Mouse (Mus musculus): Measurements from ENCODE around the gene Prss41. TPM values are rescaled to one million over a fixed set of nuclear protein-coding genes. Genes with fewer than 3 reads are reported as not detected.

Gene Prss41
- total and polyA plus RNA-seq, 2 experiments from 2014 or later, result 0.37 to 0.90 TPM

GRCm38 (mm10) chr17:23789749-23790268, 54.2 kb downstream of the Prss41 start:
- peak overlapping the region; percentile 91 for H3K27ac ChIP-seq
- TF ChIP-seq CTCF (IDR thresholded peaks at IDR 0.05; ENCODE audit: low read depth), result no peak
- H3K4me3 ChIP-seq (ENCODE audit: low read length), result peak overlapping the region; percentile 46
- peaks cover 17% of the 10 kb centered on the region for H3K4me1 ChIP-seq (ENCODE audit: insufficient read depth, low read length)
- WGBS, result 19% methylated on average over 8 of the region's 8 CpGs
- peak overlapping the region; percentile 75 for H3K9ac ChIP-seq (replicated peaks; ENCODE audit: low read length)
- H3K36me3 ChIP-seq (ENCODE audit: insufficient read depth, low read length), result no peaks in the 10 kb centered on the region
- no peaks in the 10 kb centered on the region for H3K27me3 ChIP-seq (ENCODE audit: insufficient read depth, low read length)
- no peaks in the 10 kb centered on the region for H3K9me3 ChIP-seq (ENCODE audit: low read length)
- ATAC-seq, result no peak
- H3K4me2 ChIP-seq (ENCODE audit: low read depth, low read length), result peak overlapping the region; percentile 86
- DNase-seq (ENCODE audit: low spot score), result peak; percentile 18

GRCm38 (mm10) chr17:23788973-23789372, 55.0 kb downstream of the Prss41 start:
- H3K4me2 ChIP-seq (ENCODE audit: low read depth, low read length), result no peak overlapping the region
- no peaks in the 10 kb centered on the region for H3K27me3 ChIP-seq (ENCODE audit: insufficient read depth, low read length)
- ATAC-seq, result no peak
- no peak for TF ChIP-seq CTCF (IDR thresholded peaks at IDR 0.05; ENCODE audit: low read depth)
- no peaks in the 10 kb centered on the region for H3K9me3 ChIP-seq (ENCODE audit: low read length)
- WGBS, result 91% methylated on average over 4 of the region's 4 CpGs
- H3K4me3 ChIP-seq (ENCODE audit: low read length), result no peak overlapping the region
- peaks cover 17% of the 10 kb centered on the region for H3K4me1 ChIP-seq (ENCODE audit: insufficient read depth, low read length)
- no peak overlapping the region for H3K27ac ChIP-seq
- H3K36me3 ChIP-seq (ENCODE audit: insufficient read depth, low read length), result no peaks in the 10 kb centered on the region
- no peak for DNase-seq (ENCODE audit: low spot score)
- H3K9ac ChIP-seq (replicated peaks; ENCODE audit: low read length), result no peak overlapping the region

Small RNA genes lying within 50 kb of the gene (microRNA-seq; reads per million reads assigned to microRNA genes)
- 0.88 to 1.4 reads per million in 2 experiments for gene Mir5125

Other genes starting within 250 kb of the Prss41 start
- gene Zfp13, start 244.7 kb downstream of the Prss41 start, total RNA-seq (2014; rRNA removed), result 37.6 and 44.0 TPM in 2 replicates
- gene Zfp13, start 244.7 kb downstream of the Prss41 start, polyA plus RNA-seq (2015; fragmentation: Nextera tagmentation; extraction: Ambion mirVana), result 21.5 and 21.6 TPM in 2 replicates
- gene Zscan10, start 243.3 kb downstream of the Prss41 start, total RNA-seq (2014; rRNA removed), result 0.10 TPM in 1 of 2 replicates, not detected in the other
- 0.14 and 0.26 TPM in 2 replicates for gene Zscan10, start 243.3 kb downstream of the Prss41 start, polyA plus RNA-seq (2015; fragmentation: Nextera tagmentation; extraction: Ambion mirVana)
- gene Mmp25, start 198.9 kb downstream of the Prss41 start, total RNA-seq (2014; rRNA removed), result 0.65 and 1.2 TPM in 2 replicates
- gene Mmp25, start 198.9 kb downstream of the Prss41 start, polyA plus RNA-seq (2015; fragmentation: Nextera tagmentation; extraction: Ambion mirVana), result 1.2 and 1.3 TPM in 2 replicates
- gene Bicdl2, start 183.7 kb downstream of the Prss41 start, total RNA-seq (2014; rRNA removed), result not detected in 2 replicates
- 0.11 and 0.18 TPM in 2 replicates for gene Bicdl2, start 183.7 kb downstream of the Prss41 start, polyA plus RNA-seq (2015; fragmentation: Nextera tagmentation; extraction: Ambion mirVana)
- gene Hcfc1r1, start 170.6 kb downstream of the Prss41 start, total RNA-seq (2014; rRNA removed), result 107 and 126 TPM in 2 replicates
- 209 and 217 TPM in 2 replicates for gene Hcfc1r1, start 170.6 kb downstream of the Prss41 start, polyA plus RNA-seq (2015; fragmentation: Nextera tagmentation; extraction: Ambion mirVana)
- gene Thoc6, start 170.3 kb downstream of the Prss41 start, total RNA-seq (2014; rRNA removed), result 16.1 and 28.1 TPM in 2 replicates
- gene Thoc6, start 170.3 kb downstream of the Prss41 start, polyA plus RNA-seq (2015; fragmentation: Nextera tagmentation; extraction: Ambion mirVana), result 28.4 and 29.1 TPM in 2 replicates
- gene Tnfrsf12a, start 166.7 kb downstream of the Prss41 start, total RNA-seq (2014; rRNA removed), result 5.5 and 8.7 TPM in 2 replicates
- 7.3 and 7.7 TPM in 2 replicates for gene Tnfrsf12a, start 166.7 kb downstream of the Prss41 start, polyA plus RNA-seq (2015; fragmentation: Nextera tagmentation; extraction: Ambion mirVana)
- gene Cldn6, start 164.9 kb downstream of the Prss41 start, total RNA-seq (2014; rRNA removed), result 0.75 and 1.0 TPM in 2 replicates
- gene Cldn6, start 164.9 kb downstream of the Prss41 start, polyA plus RNA-seq (2015; fragmentation: Nextera tagmentation; extraction: Ambion mirVana), result 0.33 and 0.34 TPM in 2 replicates
- gene Cldn9, start 160.1 kb downstream of the Prss41 start, total RNA-seq (2014; rRNA removed), result 1.0 and 1.9 TPM in 2 replicates
- 1.1 and 1.2 TPM in 2 replicates for gene Cldn9, start 160.1 kb downstream of the Prss41 start, polyA plus RNA-seq (2015; fragmentation: Nextera tagmentation; extraction: Ambion mirVana)
- not detected in 2 replicates for gene 1520401A03Rik, start 121.4 kb downstream of the Prss41 start, total RNA-seq (2014; rRNA removed)
- gene 1520401A03Rik, start 121.4 kb downstream of the Prss41 start, polyA plus RNA-seq (2015; fragmentation: Nextera tagmentation; extraction: Ambion mirVana), result 0.19 and 0.26 TPM in 2 replicates
- 27.1 and 27.8 TPM in 2 replicates for gene Pkmyt1, start 117.8 kb downstream of the Prss41 start, total RNA-seq (2014; rRNA removed)
- 19.5 and 20.1 TPM in 2 replicates for gene Pkmyt1, start 117.8 kb downstream of the Prss41 start, polyA plus RNA-seq (2015; fragmentation: Nextera tagmentation; extraction: Ambion mirVana)
- gene Paqr4, start 103.3 kb downstream of the Prss41 start, total RNA-seq (2014; rRNA removed), result 102 and 120 TPM in 2 replicates
- gene Paqr4, start 103.3 kb downstream of the Prss41 start, polyA plus RNA-seq (2015; fragmentation: Nextera tagmentation; extraction: Ambion mirVana), result 69.4 and 72.1 TPM in 2 replicates
- gene Kremen2, start 98.3 kb downstream of the Prss41 start, total RNA-seq (2014; rRNA removed), result 1.2 and 2.0 TPM in 2 replicates
- gene Kremen2, start 98.3 kb downstream of the Prss41 start, polyA plus RNA-seq (2015; fragmentation: Nextera tagmentation; extraction: Ambion mirVana), result 1.1 and 1.4 TPM in 2 replicates
- gene Flywch1, start 72.6 kb downstream of the Prss41 start, total RNA-seq (2014; rRNA removed), result 230 and 258 TPM in 2 replicates
- 165 and 183 TPM in 2 replicates for gene Flywch1, start 72.6 kb downstream of the Prss41 start, polyA plus RNA-seq (2015; fragmentation: Nextera tagmentation; extraction: Ambion mirVana)
- gene Flywch2, start 58.1 kb downstream of the Prss41 start, total RNA-seq (2014; rRNA removed), result 63.3 and 83.8 TPM in 2 replicates
- 99.8 and 123 TPM in 2 replicates for gene Flywch2, start 58.1 kb downstream of the Prss41 start, polyA plus RNA-seq (2015; fragmentation: Nextera tagmentation; extraction: Ambion mirVana)
- gene Srrm2, start 53.6 kb downstream of the Prss41 start, total RNA-seq (2014; rRNA removed), result 133 and 144 TPM in 2 replicates
- 419 and 436 TPM in 2 replicates for gene Srrm2, start 53.6 kb downstream of the Prss41 start, polyA plus RNA-seq (2015; fragmentation: Nextera tagmentation; extraction: Ambion mirVana)
- gene Elob, start 15.0 kb downstream of the Prss41 start, total RNA-seq (2014; rRNA removed), result 755 and 1,410 TPM in 2 replicates
- gene Elob, start 15.0 kb downstream of the Prss41 start, polyA plus RNA-seq (2015; fragmentation: Nextera tagmentation; extraction: Ambion mirVana), result 1,482 and 1,504 TPM in 2 replicates
- not detected in 2 replicates for gene Prss33, start 8.1 kb downstream of the Prss41 start, total RNA-seq (2014; rRNA removed)
- gene Prss33, start 8.1 kb downstream of the Prss41 start, polyA plus RNA-seq (2015; fragmentation: Nextera tagmentation; extraction: Ambion mirVana), result not detected in 2 replicates
- gene Prss32, start 317 bp downstream of the Prss41 start, total RNA-seq (2014; rRNA removed), result not detected in 2 replicates
- gene Prss32, start 317 bp downstream of the Prss41 start, polyA plus RNA-seq (2015; fragmentation: Nextera tagmentation; extraction: Ambion mirVana), result 0.25 and 0.48 TPM in 2 replicates
- gene Prss21, start 23.9 kb upstream of the Prss41 start, total RNA-seq (2014; rRNA removed), result not detected in 2 replicates
- gene Prss21, start 23.9 kb upstream of the Prss41 start, polyA plus RNA-seq (2015; fragmentation: Nextera tagmentation; extraction: Ambion mirVana), result not detected in 2 replicates
- not detected in 2 replicates for gene Dcpp1, start 36.7 kb upstream of the Prss41 start, total RNA-seq (2014; rRNA removed)
- not detected in 2 replicates for gene Dcpp1, start 36.7 kb upstream of the Prss41 start, polyA plus RNA-seq (2015; fragmentation: Nextera tagmentation; extraction: Ambion mirVana)
- not detected in 2 replicates for gene Dcpp2, start 36.7 kb upstream of the Prss41 start, total RNA-seq (2014; rRNA removed)
- not detected in 2 replicates for gene Dcpp2, start 36.7 kb upstream of the Prss41 start, polyA plus RNA-seq (2015; fragmentation: Nextera tagmentation; extraction: Ambion mirVana)
- gene Dcpp3, start 73.3 kb upstream of the Prss41 start, total RNA-seq (2014; rRNA removed), result not detected in 2 replicates
- not detected in 2 replicates for gene Dcpp3, start 73.3 kb upstream of the Prss41 start, polyA plus RNA-seq (2015; fragmentation: Nextera tagmentation; extraction: Ambion mirVana)
- gene Sbp, start 97.5 kb upstream of the Prss41 start, total RNA-seq (2014; rRNA removed), result not detected in 2 replicates
- not detected in 2 replicates for gene Sbp, start 97.5 kb upstream of the Prss41 start, polyA plus RNA-seq (2015; fragmentation: Nextera tagmentation; extraction: Ambion mirVana)
- 1.4 TPM in 1 of 2 replicates, not detected in the other for gene Sbpl, start 111.1 kb upstream of the Prss41 start, total RNA-seq (2014; rRNA removed)
- not detected in 2 replicates for gene Sbpl, start 111.1 kb upstream of the Prss41 start, polyA plus RNA-seq (2015; fragmentation: Nextera tagmentation; extraction: Ambion mirVana)
- not detected in 2 replicates for gene Prss30, start 136.4 kb upstream of the Prss41 start, total RNA-seq (2014; rRNA removed)
- gene Prss30, start 136.4 kb upstream of the Prss41 start, polyA plus RNA-seq (2015; fragmentation: Nextera tagmentation; extraction: Ambion mirVana), result not detected in 2 replicates
- 0.42 TPM in 1 of 2 replicates, not detected in the other for gene Prss22, start 153.9 kb upstream of the Prss41 start, total RNA-seq (2014; rRNA removed)
- not detected in 2 replicates for gene Prss22, start 153.9 kb upstream of the Prss41 start, polyA plus RNA-seq (2015; fragmentation: Nextera tagmentation; extraction: Ambion mirVana)
- gene Prss27, start 194.0 kb upstream of the Prss41 start, total RNA-seq (2014; rRNA removed), result not detected in 2 replicates
- gene Prss27, start 194.0 kb upstream of the Prss41 start, polyA plus RNA-seq (2015; fragmentation: Nextera tagmentation; extraction: Ambion mirVana), result 0.14 TPM in 1 of 2 replicates, not detected in the other
- gene Kctd5, start 229.3 kb upstream of the Prss41 start, total RNA-seq (2014; rRNA removed), result 106 and 109 TPM in 2 replicates
- 91.4 and 95.7 TPM in 2 replicates for gene Kctd5, start 229.3 kb upstream of the Prss41 start, polyA plus RNA-seq (2015; fragmentation: Nextera tagmentation; extraction: Ambion mirVana)